Mouse (Mus musculus): ENCODE data around the gene Tmem235.

DNA sequence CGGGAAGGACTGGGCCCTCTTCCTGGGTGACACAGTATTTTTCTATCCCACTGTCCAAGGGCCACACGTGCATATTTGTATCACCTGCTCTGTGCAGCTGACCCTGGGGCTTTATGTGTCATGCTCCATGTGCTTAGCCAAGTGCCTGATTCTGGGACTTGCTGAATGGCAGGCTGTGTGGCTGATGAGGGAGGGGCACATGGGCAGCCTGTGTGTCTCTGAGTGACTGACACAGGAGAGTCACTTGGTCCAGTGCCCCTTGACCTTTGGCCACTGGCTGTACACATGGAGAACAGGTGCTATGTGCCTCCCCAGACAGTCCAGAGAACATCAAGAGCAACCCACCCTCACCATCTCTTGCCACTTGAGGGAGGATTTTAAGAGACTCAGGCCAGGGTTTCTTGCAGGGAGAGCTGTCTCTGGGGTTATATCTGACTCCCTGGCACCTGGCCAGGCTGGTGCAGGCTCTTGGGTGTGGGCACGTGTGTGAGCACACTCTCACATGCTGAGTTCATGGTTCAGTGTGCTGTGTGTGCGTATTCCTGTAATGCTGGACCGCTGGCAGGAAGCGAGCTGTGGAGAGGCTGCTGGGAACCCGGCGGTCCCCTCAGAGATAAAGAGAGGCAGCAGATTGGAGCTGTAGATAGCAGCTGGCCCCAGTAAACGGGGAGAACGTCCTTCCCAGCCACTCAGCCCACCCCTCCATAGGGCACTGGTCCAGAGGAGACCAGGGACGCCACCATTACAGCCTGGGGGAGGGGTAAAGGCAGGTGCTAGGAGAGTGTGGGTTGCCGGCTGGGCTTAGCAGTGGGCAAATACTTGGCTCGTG is 17.6 kb downstream of the Tmem235 start:
- TF ChIP-seq CTCF (IDR thresholded peaks at IDR 0.05; ENCODE audit: low read depth, low read length) (no peak), POLR2A (IDR thresholded peaks at IDR 0.05; ENCODE audit: insufficient read depth, low read length) (no peak), EP300 (IDR thresholded peaks at IDR 0.05; ENCODE audit: insufficient read depth, low read depth, low read length) (no peak)

Data from ES-Bruce4 (cell line).